Mouse (Mus musculus) E14TG2a.4 (cell line): ENCODE measurements around the gene Gm44579.

Source experiments
- CTCF ChIP-seq: conservative IDR thresholded peaks from 2 replicates; pipeline ENCODE4 v1.5.1; 2014; ENCODE audit warnings: low read length
- NANOG ChIP-seq: IDR thresholded peaks from 2 replicates; pipeline ENCODE4 v1.6.1; 2014; ENCODE audit warnings: borderline replicate concordance, low read length, mixed read lengths

GRCm38 (mm10) chr15:98154146-98154545 lies 66.6 kb downstream of the Gm44579 start:
- TF ChIP-seq CTCF (no peak), NANOG (no peak)
